Mouse (Mus musculus) G1E (cell line): ENCODE measurements around the gene Kndc1.

ENCODE experiments used
- CTCF ChIP-seq: IDR thresholded peaks from 2 replicates; pipeline ENCODE4 v1.5.1; 2012; ENCODE audit warnings: low read depth, low read length, inconsistent platforms, mixed read lengths
- GATA1 ChIP-seq: IDR thresholded peaks from 2 replicates; pipeline ENCODE4 v1.6.1; 2012; ENCODE audit warnings: borderline replicate concordance, low read length, inconsistent platforms, mixed read lengths
- POLR2AphosphoS5 ChIP-seq: IDR thresholded peaks from 2 replicates; pipeline ENCODE4 v1.6.1; 2012; ENCODE audit warnings: low read depth, low read length, inconsistent platforms; ENCODE audit not compliant: insufficient replicate concordance
- TAL1 ChIP-seq: conservative IDR thresholded peaks from 2 replicates; pipeline ENCODE4 v1.6.1; 2012; ENCODE audit warnings: low read depth, low read length, inconsistent platforms, mixed read lengths

DNA sequence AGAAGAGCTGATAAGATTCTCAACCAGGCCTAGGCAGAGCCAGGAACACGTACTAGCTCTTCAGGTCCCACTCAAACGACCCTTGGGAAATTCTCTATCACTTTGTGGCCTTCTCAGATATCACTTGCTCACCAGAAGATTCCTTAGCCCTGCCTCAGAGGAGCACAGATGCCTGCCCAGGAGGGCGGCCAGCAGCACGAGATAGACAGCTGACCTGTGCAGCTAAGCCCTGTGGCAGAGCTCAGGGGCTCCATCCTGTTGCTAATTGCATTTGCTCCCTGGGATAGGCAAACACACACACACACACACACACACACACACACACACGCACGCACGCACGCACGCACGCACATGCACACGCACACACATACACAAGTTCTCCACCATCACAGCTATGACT lies 87.6 kb downstream of the Kndc1 start:
- TF ChIP-seq TAL1 (no peak), POLR2AphosphoS5 (no peak), GATA1 (no peak), CTCF (no peak)
